Mouse (Mus musculus) naive thymus-derived CD4-positive, alpha-beta T cell, adult 2 months (primary cell): ENCODE measurements around the gene Lag3.

ENCODE experiments used
- DNase-seq: peaks from one replicate; pipeline ENCODE4 v3.0.0-alpha.2; 2011; ENCODE audit warnings: low read depth

Gene Lag3

DNA sequence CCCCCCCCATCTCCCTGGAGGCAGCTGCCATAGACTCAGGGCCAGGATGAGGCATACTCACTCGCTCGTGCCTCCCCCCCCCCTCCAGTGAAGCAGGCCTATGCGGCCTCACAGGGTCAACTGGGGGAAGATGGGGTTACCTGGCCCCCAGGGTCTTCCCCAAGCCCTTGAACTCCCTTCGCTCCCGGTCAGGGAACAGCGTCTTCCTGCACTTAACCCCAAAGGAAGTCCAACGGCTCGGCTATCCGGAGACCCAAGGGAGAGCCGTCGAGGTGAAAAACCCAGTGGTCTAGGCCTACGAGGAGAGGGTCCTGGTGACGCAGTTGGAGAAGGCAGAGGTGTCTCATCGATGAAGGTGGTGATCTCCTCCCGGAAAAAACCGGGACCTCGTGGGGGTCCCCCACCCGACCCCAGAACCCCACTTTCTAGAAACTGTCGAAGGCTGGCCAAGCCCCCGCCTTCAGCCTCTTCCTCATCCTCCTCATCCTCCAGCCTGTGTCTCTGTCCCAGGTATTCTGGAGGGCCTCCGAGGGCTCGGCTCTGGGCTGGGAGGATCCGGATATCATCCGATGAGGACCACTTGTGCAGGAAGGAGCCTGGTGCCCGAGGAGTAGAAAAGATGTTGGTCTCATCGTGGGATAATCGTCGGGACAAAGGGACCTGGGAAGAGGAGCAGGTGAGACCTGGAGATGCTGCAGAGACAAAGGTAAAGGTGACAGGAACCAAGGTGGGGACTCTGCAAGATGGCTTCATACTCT, 52.8 kb downstream of the Lag3 start:
- DNase-seq = no peak

DNA sequence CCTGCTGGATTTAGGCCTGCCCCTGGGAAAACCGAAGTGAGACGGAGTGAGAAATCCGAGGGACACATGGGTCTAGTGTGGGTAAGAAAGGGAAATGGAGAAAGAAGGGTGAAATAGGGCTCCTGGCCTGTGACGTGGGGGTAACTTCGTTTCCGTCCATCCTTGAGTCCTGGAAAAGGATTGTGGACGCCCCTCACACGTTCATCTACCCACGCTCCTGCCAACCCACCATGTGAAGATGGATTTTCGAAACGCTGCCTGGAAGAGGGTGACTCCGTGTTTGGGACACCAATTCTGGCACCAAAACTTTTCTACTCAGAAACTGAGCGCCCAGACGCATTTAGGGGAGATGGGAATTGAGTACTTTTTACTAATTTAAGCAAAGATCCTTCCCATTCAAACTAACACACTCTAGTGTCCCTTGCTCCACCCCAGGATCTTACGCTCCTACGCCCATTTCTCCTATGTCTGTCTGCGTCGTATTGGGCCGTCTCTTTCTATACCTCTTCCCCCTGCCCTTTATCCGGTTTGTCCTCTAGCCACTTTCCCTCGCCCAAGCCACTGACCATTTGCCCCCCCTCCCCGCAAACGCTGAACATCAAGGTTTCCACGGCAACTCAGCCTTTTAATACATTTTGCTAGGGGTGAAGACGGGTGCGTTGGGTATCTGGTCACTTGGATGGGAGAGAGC, 53.5 kb downstream of the Lag3 start:
- DNase-seq = no peak

DNA sequence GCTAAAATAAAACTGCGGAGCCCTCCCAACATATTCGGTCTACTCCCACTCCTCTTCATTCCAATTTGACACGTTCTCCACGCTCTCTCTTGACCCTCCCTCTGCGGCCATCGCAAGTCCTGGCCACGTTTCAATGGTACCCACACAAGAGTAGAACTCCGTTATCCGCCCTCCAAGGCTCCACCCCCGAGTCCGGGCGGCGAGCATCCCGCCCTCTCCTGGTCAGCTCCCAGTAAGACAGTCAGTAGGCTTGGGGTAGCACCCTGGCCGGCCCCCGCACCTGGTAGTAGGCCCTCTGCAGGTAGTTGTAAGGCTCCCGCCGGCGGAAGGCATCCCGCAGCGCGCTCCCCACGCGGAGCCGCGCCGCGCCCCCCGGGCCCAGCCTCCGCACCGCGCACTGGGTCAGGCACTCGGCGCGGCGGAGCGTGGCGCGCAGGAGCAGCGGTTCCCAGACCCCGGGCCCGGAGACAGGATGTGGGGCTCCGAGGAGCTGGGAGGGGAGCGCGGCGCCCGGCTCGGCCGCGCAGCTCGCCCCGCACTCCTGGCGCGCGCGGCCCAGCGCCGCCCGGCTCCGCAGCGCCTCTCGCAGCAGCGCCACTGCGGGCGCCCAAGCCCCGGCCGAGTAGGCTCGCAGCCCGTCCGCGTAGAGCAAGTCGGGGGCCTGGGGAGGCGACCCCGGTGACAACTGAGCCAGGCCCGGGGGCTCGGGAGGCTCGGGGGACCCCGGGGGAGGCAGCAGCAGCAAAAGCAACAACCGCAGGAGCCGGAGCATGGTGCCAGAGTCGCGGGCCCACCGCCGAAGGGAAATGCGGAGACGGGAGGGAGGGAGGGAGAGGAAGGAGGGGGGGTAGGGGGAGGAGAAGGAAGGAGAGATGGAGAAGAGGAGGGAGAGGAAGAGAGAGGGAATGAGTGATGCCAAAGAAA, 54.3 kb downstream of the Lag3 start, which contains the start of gene P3h3:
TSS of gene P3h3 (minus strand) at position 837 of the 924 bp plus-strand sequence.
- peak; percentile 77 for DNase-seq

DNA sequence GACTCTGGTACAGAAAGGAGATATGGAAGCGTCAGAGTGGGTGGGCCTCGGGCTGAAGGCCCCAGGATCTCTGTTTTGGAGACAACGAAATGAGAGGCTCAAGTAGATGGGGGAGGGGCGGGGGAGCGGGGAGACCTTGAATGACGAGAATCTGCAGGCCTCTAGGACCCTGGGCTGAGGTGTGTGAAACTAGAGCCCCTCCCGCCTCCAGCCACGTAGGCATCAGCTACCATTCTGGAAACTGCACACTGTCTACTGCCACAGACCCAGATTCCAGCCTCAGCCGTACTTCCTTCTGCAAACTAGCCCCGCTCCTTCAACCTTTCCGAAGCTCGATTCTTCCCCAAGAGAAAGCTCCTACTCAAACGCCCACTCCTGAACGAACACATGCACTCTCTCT, 55.2 kb downstream of the Lag3 start:
- peak; percentile 40 for DNase-seq

DNA sequence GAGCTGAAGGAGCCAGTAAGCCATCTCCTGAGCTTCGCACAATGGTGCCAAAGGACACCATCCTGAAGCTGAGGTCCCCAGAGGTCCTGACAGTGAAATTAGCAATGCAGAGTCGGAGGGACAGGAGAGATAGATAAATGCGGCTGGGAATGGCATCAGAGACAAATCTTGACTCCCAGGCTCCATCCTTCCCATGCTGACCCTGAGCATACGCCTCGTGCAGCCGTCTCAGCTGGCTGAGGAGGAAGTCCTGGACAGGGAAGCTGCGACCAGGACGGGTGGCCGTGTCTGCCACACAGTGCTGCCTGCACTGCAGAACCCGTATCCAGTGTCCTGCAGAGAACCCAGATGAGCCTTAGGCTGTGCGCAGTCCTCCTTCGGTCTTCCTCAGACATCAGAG, 56.9 kb downstream of the Lag3 start:
- no peak for DNase-seq
